Mouse (Mus musculus) liver (tissue): ENCODE measurements around the gene Rnf216.

Experiments
- DNase-seq: peaks from one replicate; pipeline ENCODE4 v3.0.0-alpha.2; 2020; ENCODE audit warnings: mixed read lengths

The Rnf216 gene

DNA sequence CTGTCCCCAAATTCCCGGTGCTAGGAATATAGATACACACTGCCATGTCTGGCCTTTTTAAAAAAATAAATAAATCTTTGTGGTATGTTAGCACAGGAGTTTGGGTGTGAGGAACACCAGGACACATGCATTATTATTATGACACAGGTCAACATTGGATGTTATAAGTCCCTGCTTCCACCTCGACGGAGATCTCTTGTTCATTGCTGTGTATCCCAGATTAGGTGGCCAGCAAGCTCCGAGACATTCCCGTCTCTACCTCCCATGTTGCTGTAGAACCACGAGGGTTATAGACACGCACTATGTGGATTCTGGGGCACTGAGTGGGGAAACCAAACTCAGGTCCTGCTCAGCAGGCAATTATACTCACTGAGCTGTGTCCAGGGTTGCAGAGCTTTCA is 17.5 kb downstream of the Rnf216 start:
- DNase-seq = no peak

DNA sequence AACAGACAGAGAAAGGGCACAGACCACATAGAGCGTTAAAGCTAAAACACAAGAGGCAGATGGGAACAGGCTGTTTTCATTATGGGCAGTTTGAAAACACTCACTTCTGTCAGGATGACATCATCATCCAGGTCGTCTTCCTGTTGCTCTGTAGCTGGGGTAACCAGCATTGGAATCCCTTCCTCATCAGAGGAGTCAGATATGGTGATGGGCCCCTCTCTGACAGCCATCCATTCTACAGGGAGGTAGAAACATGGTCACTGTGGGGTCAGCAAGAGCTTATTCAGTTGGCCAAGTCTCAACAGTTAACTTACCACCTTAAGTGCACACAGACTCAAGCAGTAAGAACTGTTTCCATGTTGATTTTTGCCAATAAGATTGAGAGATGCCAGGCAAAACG is 19.9 kb downstream of the Rnf216 start:
- no peak for DNase-seq

DNA sequence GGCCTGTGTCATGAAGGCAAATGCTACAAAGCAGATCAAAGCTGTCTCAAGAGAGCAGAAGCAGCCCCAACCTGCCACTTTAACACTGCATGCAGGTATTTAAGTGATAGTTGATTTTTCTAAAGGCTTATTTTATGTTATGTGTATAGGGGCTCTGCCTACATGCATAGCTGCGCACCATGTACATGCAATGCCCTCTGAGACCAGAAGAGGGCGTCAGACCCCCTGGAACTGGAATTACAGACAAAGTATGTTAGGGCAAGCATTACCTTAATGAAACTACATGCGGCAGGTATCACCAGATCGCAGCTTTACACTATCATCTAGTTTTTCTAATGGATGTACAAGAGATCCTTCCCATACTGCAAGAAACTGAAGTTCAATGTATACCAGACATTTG is 27.9 kb downstream of the Rnf216 start:
- peak; percentile 61 for DNase-seq

DNA sequence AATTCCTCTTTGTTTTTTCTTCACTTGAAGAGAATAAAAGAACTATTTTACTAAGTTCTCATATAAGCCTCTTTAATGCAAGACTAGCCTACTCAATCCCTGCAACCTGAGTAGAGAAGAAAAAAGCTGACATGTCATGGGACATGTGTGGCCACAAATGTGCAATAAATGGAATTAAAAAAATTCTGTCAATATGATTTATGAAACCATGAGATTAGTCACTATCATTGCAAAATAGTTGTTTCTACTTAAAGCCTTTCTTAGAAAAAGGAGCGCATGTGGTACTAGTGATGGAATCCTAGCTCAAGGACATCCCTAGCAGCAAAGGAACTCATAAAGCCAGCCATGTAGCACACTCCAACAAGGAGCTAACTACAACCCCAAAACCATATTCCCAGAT is 33.0 kb downstream of the Rnf216 start:
- DNase-seq = no peak

DNA sequence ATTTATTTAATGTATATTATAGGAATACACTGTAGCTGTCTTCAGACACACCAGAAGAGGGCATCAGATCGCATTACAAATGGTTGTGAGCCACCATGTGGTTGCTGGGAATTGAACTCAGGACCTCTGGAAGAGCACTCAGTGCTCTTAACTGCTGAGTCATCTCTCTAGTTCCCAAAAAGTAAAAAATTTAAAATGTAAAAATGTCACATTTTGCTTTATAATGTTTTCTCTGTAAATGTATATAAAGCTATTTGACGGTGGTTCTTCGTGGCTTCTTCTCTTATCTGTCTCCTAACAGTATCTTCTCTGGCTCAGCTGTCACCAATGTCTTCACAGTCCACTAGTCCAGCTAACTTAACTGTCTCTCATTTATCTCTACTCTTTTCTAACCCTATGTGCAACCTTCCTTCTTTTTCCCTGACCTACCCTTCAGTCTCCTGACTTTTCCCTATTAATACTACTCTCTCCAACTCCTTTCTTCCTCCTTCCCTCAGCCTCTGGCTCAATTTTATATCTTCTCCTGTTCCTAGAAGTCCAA is 36.1 kb downstream of the Rnf216 start:
- DNase-seq = no peak

DNA sequence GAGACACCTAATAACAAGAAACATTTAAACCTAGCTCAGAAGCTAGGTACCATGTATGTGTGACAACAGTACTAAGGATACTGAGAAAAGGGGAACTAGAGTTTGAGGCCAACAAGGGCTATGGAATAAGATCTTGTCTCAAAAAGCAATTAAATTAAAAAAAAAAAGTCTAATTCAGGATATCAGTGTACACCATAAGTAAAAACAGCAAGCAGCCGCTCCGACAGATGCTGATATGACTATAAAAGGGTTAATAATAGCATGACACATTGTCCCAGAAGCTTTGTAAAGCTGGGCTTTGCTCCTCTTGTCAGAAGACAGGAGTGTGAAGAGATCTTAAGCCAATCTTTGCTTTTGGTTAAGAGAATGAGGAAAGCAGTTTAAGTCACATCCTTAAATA is 36.8 kb downstream of the Rnf216 start:
- no peak for DNase-seq

DNA sequence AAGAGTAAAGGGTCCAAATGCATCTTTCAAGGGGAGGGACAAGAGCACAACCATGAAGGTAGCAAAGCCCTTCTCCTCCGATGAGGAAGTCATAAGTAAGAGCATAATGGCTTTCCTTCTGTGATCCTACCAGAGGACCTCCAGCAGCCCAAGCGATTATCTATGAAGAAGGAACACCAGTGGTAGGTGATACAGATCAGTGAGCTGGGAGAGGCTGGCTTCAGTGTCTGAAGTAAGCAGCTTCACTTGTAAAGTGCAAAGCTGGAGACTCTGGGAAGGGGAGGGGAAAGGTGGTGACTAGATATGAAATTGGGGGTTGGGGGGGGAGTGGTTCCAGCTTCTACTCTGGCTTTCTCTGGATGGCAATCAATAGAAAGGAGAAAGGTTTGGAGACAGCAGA is 43.7 kb downstream of the Rnf216 start:
- DNase-seq = peak; percentile 18

DNA sequence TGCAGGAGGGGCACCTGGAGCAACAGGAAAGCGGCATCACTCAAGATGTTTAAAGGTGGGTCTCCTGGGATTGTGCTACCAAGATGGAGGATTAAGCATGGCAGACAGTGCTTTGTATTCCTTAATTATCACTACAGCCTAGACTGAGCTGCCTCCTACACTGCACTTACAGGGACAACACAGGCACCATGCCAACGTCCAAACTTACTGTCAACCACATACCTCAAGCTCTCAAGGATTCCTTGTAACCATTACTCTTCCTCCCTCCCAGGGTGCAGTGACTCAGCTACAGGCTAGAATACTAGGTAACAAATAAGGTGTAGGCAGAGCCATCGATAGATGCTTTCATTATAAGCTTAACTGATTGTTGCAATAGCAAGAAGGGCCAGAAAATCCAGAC is 44.4 kb downstream of the Rnf216 start:
- no peak for DNase-seq

DNA sequence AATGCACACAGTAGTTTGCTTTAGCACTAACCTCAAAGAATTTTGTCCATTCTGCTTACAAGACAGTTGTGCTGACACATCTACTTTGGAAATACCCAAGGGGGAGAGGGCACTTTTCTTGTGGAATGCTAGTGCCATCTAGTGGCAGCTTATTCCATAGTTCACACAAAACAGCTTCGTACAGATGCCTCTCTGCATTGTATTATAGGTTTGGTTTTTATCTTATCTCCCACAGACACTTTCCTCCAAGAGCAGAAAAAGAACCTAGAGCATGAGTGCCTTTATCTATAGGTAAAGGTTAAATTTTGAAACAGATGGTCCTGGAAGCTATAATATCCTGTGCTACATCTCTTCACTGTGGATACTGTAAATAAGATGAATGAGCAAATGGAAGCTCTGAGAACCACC is 46.2 kb downstream of the Rnf216 start:
- peak; percentile 73 for DNase-seq

DNA sequence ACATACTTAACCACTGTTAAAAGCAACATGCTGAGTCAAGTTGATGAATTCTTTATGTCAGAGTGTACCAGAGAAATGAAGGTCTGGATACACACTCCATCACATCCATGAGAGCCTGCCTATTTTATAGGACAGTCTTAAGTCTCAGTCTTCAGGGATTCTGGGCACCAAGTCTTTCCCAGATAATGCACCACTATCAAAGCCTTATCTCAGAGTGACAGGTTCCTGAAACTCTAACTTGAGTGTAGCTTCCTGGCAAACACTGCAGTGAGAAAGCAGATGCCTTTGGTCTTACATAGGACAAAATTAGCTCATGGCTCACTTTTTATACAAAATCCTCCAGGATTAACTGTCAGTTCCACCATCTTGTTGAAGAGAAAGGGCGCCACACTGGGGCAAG is 46.7 kb downstream of the Rnf216 start:
- DNase-seq = peak; percentile 26

DNA sequence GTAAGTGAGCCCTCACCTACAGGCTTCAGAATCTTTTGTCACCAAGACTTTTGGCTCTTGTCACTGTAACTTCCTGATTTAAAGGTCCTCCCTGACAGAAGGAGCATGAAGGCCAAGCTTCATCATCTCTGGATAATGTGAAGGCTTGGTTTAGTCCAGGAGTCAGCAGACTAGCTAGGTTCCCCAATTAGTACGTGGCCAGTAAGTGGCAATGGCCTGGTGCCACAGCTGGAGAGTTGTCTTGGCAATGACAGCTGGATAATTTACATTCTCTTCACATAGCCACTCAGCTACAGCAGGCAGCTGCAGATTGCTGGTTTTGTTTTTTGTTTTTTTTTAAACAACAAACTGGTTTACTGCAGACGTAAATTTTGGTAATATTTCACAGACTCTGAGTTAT is 47.6 kb downstream of the Rnf216 start:
- no peak for DNase-seq

DNA sequence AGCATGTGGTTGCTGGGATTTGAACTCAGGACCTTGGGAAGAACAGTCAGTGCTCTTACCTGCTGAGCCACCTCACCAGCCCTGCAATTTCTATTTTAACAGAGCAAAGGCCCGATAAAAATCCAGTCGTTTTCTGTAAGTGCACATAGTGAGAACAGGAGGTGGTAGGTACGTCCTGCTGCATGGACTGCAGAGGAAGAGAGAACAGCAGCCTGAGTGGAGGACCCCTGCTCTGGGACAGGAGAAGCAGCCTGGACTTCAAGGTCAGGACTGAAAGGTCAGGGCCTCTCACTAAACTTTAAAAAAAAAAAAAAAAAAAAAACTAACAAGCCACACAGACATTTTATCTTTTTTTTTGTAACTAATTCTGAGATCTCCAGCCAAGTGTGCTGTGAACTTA is 50.5 kb downstream of the Rnf216 start:
- DNase-seq = no peak

DNA sequence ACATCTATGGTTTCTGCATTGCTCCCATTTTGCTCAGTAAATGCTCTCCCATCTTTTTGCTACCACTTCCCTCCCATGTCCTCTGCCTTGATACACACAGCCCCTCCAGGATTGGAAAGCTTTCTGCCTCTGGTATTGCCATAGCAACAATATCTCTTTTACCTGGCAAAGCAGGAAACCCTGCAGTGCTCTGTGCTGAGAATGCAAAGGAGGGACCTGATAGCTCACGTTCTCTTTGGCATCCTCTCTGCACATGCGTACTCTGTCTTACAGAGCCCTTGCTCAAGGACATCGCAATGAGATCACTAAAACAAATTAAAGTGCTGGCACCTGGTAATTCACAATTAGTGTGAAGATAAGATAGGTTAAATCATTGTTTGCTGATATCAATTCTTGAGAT is 51.3 kb downstream of the Rnf216 start:
- no peak for DNase-seq

DNA sequence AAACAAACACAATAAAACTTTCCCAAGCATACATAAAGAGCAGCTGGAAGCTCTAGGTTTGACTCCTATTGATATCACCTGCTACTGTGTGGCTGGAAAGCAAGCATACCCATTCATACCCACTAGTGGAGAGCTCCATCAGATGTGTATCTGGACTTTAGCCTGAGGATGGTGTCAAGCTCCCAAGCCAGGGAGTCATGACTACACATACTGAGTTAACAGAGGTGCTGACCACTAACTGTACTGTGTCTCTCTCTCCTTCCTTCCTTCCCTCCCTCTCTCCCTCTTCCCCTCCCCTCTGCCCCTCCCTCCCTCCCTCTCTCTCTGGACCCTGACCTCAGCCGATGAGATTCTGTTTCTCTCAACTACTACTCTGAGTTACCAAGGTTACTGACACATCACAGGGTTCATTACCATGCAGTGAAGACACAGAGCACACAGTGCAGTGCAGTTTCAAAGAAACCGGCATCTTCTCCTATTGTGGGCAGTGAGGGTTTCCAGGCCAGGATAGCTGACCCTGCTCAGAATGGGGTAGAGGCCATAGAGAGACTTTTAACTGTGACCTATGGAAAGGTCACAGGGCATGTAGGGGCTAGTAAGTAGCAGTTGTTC is 51.9 kb downstream of the Rnf216 start:
- no peak for DNase-seq

DNA sequence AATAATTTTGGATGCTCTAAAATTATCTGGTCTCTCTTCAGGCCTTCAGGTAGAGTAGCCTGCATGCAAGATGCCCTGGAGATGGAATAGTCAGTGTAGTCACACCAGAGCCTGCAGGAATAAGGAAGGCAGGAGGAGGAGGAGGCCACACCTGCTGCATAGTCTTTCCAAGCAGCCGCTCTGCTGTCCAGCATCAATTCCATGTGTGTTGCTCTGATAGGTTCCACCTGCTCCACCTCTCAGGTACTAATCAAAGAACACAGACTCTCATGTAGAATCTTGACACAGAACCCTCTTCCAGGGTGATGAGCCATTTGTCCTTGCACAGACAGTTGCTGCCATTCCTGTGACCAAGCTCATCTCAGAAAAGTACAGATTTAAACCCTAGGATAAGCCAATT is 52.8 kb downstream of the Rnf216 start:
- DNase-seq = peak; percentile 73

DNA sequence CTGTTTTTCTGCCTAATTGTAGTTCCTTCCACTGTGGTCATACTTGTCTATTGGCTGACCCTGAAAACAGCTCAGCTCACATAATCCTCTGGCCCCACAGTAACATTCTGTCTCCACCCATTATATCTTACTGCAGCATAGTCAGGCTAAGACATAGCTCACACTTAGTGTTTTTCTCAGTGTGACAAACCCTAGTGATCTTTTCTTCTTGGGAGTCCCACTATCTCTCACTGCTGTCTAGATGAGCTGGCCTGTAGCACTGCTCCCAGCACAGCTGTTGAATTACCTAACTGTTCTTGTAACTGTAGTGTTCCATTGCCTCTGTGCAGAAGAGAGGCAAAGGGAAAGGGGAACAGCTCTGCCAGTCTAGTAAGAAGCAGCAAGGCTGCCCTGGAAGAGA is 53.6 kb downstream of the Rnf216 start:
- peak; percentile 56 for DNase-seq

DNA sequence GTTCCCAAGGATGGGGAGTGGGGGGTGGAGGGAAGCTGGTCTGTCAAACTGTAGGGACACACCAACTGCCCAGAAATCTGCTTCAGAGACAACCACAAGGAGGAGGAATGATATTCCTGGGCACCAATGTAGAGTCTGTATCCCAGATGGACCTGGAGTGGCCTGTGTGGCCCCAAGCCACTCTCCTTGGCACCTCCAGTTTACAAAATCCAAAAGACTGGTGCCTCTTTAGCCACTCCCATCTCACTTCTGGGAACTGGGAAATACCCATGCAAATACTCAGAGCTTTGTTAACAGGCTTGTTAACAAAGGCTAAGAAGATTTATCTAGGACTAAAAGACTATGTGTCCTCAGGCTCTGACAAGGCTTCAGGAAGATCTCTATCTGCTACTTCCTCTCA is 54.1 kb downstream of the Rnf216 start:
- DNase-seq = no peak

DNA sequence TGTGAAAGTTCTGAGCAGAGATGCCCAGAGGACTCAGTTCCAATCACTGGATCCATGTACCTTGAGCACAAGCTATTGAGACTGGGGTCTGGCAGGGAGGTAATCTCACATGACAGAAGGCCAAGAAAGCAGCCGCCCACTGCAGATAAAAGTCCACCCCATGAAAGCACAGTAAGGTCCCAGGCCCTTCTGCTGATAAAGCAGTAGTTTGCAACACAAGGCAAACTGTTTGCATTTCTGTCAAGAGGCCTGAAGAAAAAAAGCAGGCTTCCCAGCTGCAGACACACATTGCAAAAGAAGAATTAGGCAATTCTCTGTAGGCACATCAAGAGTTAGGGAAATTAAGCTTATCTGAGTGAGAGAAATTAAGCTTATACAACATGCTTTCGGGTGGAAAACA is 54.6 kb downstream of the Rnf216 start:
- peak; percentile 88 for DNase-seq

DNA sequence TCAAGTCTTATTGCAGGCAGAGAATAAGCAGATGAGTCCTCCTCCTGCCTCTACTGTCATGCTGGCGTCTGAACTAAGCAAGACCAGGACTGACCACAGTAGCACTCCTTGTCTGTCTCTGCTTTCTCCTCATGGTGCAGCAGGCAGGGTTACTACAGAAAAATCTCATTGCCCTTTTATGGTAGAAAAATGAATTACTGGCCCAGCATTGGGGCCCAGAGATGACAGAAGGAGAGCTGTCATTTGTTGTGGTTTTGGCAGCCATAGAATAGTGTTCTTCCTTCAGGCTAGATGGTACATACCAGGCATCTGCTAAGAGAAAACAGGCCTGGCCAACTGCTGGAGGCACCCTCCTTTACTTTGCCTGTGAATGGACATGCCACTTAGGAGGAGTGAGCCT is 55.0 kb downstream of the Rnf216 start:
- no peak for DNase-seq

DNA sequence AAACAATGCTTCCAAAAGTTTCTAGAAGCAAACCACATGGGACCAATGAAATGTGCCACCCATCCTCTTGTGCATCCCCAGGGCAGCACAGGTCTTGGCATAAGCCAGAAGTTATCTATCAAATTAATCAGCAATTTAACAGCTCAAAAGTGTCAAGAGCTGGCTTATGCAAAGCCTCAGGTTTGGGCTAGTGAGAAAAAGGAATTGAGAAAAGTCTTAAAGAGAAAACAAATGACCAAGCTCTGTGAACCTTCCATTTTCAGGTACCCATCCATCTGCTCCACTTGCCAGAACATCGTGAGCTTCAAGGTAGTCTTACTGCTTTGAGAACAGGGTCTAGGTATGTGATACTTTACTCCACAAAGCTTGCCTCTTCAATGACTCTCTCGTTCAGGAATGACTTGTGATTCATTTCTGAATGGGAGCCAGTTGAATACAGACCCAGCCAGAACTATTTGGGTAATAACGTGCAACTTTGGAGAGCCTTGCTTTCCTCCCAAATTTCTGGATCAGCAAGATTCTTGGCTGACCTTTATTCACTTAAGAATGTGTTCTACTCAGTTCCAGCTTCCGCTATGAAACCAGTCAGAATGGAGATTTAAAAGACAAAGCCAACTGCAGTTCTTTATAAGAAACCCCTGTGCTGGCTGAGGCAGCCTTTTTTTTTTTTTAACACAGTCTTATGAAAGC is 56.5 kb downstream of the Rnf216 start:
- DNase-seq = no peak

DNA sequence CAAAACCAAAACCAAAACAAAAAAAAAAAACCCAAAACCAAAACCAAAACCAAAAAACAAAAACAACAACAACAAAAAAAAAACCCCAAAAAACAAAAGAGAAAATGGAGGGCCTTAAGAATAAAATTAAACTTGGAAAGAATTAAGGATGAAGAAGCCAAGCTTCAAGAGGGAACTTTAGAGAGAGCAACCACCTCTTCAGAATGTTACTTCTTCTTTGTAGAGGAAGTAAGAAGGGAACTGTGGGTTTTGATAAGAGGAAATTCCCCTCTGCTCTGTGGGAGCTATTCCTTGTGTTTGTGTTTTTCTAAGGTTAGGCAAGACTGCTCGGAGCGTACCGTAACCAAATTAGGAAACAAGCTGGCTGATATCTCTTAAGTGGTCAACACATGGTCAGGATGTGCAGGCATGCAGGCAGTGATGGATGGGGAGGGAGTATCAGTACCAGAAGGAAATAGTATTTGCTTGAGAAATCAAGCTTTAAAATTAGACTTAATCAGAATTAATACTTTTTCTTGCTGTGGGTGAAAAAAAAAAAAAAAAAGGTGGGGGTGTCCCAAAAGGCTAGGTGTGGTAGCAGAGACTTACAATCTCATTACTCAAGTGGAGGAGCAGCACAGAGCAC is 57.2 kb downstream of the Rnf216 start:
- DNase-seq = peak; percentile 53

DNA sequence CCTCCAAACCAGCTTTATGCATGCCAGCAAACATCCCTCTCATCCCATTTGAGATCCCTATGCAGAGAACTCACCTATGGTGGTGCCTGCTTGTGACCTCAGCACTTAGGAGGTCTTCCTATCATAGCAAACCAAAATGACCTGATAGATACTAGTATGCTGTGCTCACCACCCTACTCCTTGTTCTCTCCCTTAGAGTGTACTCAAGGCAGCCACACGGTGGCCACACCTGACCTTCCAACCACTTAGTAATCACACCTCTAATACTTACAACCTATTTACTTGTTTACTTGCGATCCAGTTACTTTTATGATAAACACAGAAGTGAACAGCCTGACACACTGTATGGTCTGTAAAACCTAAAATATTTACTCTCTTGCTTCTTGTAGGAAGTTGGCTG is 58.1 kb downstream of the Rnf216 start:
- peak; percentile 65 for DNase-seq

DNA sequence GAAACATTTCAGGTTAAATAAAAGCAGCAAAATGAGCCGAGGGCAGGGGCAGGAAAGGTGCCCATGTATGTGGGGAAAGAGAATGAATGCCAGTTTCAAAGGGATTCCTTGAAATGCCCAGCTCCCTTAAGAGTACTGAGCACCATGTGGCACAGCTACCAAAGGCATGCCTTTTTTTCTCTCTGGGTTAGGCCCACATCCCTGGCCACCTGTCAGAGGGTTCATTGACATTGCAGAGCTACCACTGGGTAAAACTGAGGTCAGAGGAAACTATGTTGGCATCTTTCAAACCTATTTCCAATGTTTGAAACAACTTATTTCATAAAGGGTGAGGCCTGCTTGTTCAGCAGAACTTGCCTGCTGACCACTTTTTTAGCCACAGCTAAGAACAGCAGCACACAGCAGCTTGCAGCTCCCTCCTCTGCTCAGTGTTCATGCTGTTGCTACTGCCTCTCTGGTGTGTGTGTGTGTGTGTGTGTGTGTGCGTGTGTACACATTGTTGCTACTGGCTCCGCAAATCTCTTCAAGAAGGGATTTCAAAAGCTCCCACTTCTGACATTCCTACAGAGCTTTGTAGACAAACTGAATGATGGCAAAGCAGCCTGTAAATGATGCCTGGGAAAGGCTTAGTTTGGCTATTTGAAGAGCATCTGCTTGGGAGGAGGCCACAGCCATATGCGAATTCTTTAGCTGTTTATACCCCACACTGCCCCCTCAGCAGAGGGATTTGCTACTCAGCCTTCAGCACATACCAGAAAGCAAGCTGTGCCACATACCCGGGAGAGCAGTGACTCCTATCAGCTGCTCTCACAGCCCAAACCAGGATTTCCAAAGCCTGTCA is 59.4 kb downstream of the Rnf216 start:
- DNase-seq = peak; percentile 45
